Mouse (Mus musculus) liver, embryonic 14.5 days (tissue): Measurements from ENCODE around the gene Aftph. TPM values are rescaled to one million over a fixed set of nuclear protein-coding genes. Genes with fewer than 3 reads are reported as not detected.

ENCODE experiments used
- ATAC-seq: fragments of 200-750 bp; cut with Nextera tagmentation; 2 replicates; pipeline ENCODE4 v1.8.0; 2017; ENCODE audit warnings: moderate number of reproducible peaks, mild to moderate bottlenecking, moderate library complexity; ENCODE audit not compliant: insufficient read depth
- DNase-seq, 3 experiments: peaks; one replicate each; pipeline ENCODE4 v3.0.0-alpha.2; 2012 to 2013; ENCODE audit warnings: low read depth in 3 of 3, low spot score in 3 of 3
- H3K27ac ChIP-seq: fragments of 300-500 bp; sonication (generic); 2 replicates; pipeline ENCODE4 v1.5.1; 2014; ENCODE audit warnings: moderate library complexity, mild to moderate bottlenecking, control low read depth, inconsistent platforms
- H3K27me3 ChIP-seq: fragments of 300-500 bp; sonication (generic); 2 replicates; pipeline ENCODE4 v1.6.1; 2014; ENCODE audit warnings: mild to moderate bottlenecking, low read length, moderate library complexity; ENCODE audit not compliant: control insufficient read depth, insufficient read depth
- H3K36me3 ChIP-seq: fragments of 300-500 bp; sonication (generic); replicated peaks from 2 replicates; pipeline ENCODE4 v1.6.1; 2014; ENCODE audit warnings: low read depth; ENCODE audit not compliant: control insufficient read depth, insufficient read depth
- H3K4me1 ChIP-seq, 2 experiments: fragments of 200-500 bp in 1 of 2; fragments of 300-500 bp in 1 of 2; sonication (generic) in 1 of 2; replicated peaks; 2 replicates each; pipeline ENCODE4 v1.6.1; 2012 to 2014; ENCODE audit warnings: antibody characterized with exemption in 1 of 2, inconsistent platforms in 1 of 2, low read length in 1 of 2; ENCODE audit not compliant: control insufficient read depth in 2 of 2, insufficient read depth in 2 of 2
- H3K4me2 ChIP-seq: fragments of 300-500 bp; sonication (generic); 2 replicates; pipeline ENCODE4 v1.6.1; 2014; ENCODE audit warnings: low read depth, mild to moderate bottlenecking, control low read depth, moderate library complexity
- H3K4me3 ChIP-seq, 2 experiments: fragments of 200-500 bp in 1 of 2; fragments of 300-500 bp in 1 of 2; sonication (generic) in 1 of 2; 2 replicates each; pipeline ENCODE4 v1.5.1; 2012 to 2014; ENCODE audit warnings: low read depth in 2 of 2, low read length in 2 of 2, mild to moderate bottlenecking in 2 of 2, control low read depth in 1 of 2, inconsistent platforms in 1 of 2, moderate library complexity in 1 of 2; ENCODE audit not compliant: insufficient read depth in 1 of 2
- H3K9ac ChIP-seq: fragments of 300-500 bp; sonication (generic); replicated peaks from 2 replicates; pipeline ENCODE4 v1.6.1; 2014; ENCODE audit warnings: mild to moderate bottlenecking, control low read depth, moderate library complexity
- H3K9me3 ChIP-seq: fragments of 300-500 bp; sonication (generic); 2 replicates; pipeline ENCODE4 v1.6.1; 2016; ENCODE audit warnings: low read length, mixed read lengths; ENCODE audit not compliant: control insufficient read depth
- CTCF ChIP-seq: IDR thresholded peaks from 2 replicates; pipeline ENCODE4 v1.5.1; 2016; ENCODE audit warnings: antibody characterized with exemption, low read depth, control low read depth
- EP300 ChIP-seq: IDR thresholded peaks from 2 replicates; pipeline ENCODE4 v1.6.1; 2016; ENCODE audit warnings: antibody characterized with exemption, low read depth
- WGBS: fragments of 180-500 bp; shearing (Covaris S2); extraction: QIAGEN DNeasy Blood & Tissue Kit; methylation state at CpG from one replicate; pipeline ENCODE4 v1.1.7; 2014; ENCODE audit not compliant: insufficient replicate concordance; 5-methylcytosine and 5-hydroxymethylcytosine counted together
- polyA plus RNA-seq, 2 experiments: library from polyadenylated mRNA; depleted of rRNA in 1 of 2; stranded (reverse) in 1 of 2; unstranded in 1 of 2; fragments of >200 nt; fragmentation: Nextera tagmentation in 1 of 2; extraction: Ambion mirVana in 1 of 2; gene quantifications; 2 replicates each; pipeline versions ENCODE4 v1.2.1 to v1.2.3; 2012 to 2014

Aftph gene
- polyA plus RNA-seq, 2 experiments: 10.4 to 17.2 TPM

DNA sequence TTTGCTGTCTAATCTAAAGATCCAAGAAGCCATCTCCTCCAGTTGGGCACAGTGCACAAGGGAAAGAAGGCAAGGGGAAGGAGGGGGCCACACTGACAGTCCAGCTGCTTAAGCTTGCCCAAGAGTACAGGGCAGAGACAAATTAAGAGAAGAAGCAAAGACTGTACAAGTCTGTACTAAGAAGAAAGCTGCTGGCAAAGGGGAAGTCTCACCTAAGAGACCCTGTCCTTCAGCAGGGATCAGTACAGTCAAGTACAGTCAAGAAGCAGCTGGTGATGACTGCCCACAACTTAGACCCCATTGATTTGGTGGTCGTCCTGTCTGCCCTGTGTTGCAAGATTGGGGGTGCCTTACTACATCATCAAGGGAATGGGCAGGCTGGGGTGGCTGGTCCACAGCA lies 12.0 kb downstream of the Aftph start:
- no peak overlapping the region for H3K9ac ChIP-seq
- no peaks in the 10 kb centered on the region for H3K27me3 ChIP-seq
- 0 out of 4 replicates have a peak, but pooled peaks cover 0 to 2% of the 10 kb centered on the region in 2 experiments for H3K4me1 ChIP-seq
- no peak overlapping the region for H3K4me2 ChIP-seq
- WGBS: 65% methylated on average over 1 of the region's 1 CpGs
- ATAC-seq (no peak), DNase-seq (no peak)
- no peak overlapping the region for H3K27ac ChIP-seq
- H3K9me3 ChIP-seq: no peaks in the 10 kb centered on the region
- peaks cover 5% of the 10 kb centered on the region for H3K36me3 ChIP-seq
- TF ChIP-seq EP300 (no peak), CTCF (no peak)
- H3K4me3 ChIP-seq: no peak overlapping the region

DNA sequence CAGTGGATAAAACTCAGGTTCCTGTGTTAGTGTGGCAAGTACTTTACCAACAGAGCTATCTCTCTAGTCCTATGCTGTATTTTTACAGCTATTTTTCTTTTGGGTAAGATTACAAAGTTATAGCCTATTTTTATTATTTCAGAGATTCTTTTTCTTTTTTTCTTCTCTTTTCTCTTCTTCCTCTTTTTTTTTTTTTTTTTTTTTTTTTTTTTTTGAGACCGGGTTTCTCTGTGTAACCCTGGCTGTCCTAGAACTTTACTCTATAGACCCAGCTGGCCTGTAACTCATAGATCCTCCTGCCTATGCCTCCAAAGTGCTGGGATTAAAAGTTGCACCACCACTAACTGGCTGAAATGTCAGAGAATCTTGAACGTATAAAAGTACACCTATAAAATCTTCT lies 13.3 kb downstream of the Aftph start:
- Histone ChIP-seq H3K27me3 (no peaks in the 10 kb centered on the region), H3K27ac (no peak overlapping the region), H3K4me1 (0 out of 4 replicates have a peak, but pooled peaks cover 0 to 2% of the 10 kb centered on the region in 2 experiments), H3K9me3 (no peaks in the 10 kb centered on the region), H3K4me2 (no peak overlapping the region), H3K36me3 (peaks cover 5% of the 10 kb centered on the region), H3K4me3 (no peak overlapping the region), H3K9ac (no peak overlapping the region)
- no peak for ATAC-seq
- 56% methylated on average over 2 of the region's 2 CpGs for WGBS
- TF ChIP-seq EP300: no peak
- no peak for DNase-seq

DNA sequence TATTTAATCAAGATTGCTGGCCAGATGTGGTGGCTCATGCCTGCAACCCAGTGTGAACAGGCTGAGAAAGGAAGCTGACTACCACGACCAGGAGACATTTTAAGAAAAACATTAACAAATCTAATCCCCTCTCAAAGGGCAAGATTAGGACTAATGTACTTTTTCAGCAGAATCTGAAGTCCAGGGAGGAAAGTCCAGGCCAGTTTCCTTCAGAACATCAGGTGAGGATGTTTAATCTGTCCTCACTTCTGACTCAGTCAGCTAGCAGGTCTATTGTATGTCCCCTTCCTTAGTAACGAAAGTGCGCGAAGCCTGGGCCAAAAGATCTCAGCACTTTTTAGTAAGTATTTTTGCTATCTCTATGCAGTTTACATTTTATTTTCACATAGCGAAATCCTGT lies 17.8 kb downstream of the Aftph start:
- no peak for TF ChIP-seq EP300
- TF ChIP-seq CTCF: no peak
- DNase-seq (no peak), ATAC-seq (no peak)
- H3K4me1 ChIP-seq: no peaks in the 10 kb centered on the region
- H3K36me3 ChIP-seq: peaks cover 7% of the 10 kb centered on the region
- H3K9me3 ChIP-seq: no peaks in the 10 kb centered on the region
- H3K9ac ChIP-seq: no peak overlapping the region
- WGBS: 79% methylated on average over 5 of the region's 5 CpGs
- H3K27me3 ChIP-seq: no peaks in the 10 kb centered on the region
- no peak overlapping the region for H3K4me2 ChIP-seq
- no peak overlapping the region for H3K4me3 ChIP-seq
- no peak overlapping the region for H3K27ac ChIP-seq

DNA sequence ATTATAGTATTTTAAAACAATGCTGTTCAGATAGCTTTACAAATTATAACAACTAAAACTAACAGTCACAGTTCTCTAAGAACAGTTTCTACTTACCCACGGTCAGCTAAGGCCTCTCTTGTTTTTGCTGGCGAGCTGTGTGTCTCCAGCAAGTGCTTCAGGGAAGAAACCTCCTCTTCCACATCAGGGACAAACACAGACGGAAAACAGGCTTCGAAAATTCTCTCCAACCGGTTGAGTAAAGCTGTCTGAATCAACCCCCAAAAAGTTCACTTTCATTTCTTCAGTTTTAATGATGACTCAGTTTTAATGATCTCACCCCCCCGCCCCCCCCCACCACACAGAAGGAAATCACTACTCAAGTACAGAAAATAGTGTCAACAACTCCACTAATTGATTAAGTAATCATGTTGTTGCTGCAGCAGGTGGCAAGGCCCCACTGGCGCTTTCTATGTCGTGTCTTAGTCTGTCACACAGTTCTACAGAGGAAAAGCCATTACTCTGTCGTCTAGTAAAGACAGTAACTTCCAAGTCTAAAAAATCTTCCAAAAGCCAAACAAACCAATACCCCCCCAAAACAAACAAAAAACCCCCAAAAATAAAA lies 29.2 kb downstream of the Aftph start:
- WGBS: 76% methylated on average over 9 of the region's 9 CpGs
- no peak for DNase-seq
- no peak overlapping the region for H3K4me2 ChIP-seq
- TF ChIP-seq EP300 (no peak), CTCF (no peak)
- no peaks in the 10 kb centered on the region for H3K9me3 ChIP-seq
- ATAC-seq: no peak
- no peaks in the 10 kb centered on the region for H3K27me3 ChIP-seq
- H3K27ac ChIP-seq: no peak overlapping the region
- H3K4me3 ChIP-seq: no peak overlapping the region
- no peak overlapping the region for H3K9ac ChIP-seq
- no peaks in the 10 kb centered on the region for H3K4me1 ChIP-seq
- no peaks in the 10 kb centered on the region; the same call in 1 of the 2 replicates for H3K36me3 ChIP-seq

DNA sequence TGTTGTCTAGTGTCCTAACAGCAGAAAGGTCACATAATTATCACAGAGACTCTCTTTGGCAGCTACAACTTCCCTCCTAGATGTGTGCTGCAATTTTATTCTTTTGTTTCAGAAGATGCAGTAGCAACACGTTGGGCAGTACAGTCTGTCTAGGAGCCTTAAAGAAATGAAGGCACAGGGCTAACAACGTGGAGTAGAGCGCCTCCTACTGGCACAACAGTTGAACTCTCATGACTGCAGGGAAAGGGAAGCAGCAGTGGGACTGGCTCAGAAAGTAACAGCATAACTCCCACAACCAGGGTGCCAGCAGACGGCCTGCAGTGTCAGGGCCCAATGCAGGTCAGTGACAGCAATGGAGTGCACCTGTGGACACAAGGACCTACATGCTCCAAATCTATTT lies 50.4 kb downstream of the Aftph start:
- TF ChIP-seq EP300 (no peak), CTCF (peak; percentile 91)
- Histone ChIP-seq H3K4me1 (no peaks in the 10 kb centered on the region), H3K27ac (no peak overlapping the region), H3K36me3 (no peaks in the 10 kb centered on the region; the same call in 1 of the 2 replicates), H3K4me2 (no peak overlapping the region), H3K4me3 (no peak overlapping the region), H3K9ac (no peak overlapping the region), H3K9me3 (no peaks in the 10 kb centered on the region), H3K27me3 (no peaks in the 10 kb centered on the region)
- WGBS: 16% methylated on average over 4 of the region's 4 CpGs
- ATAC-seq (no peak), DNase-seq (peak; percentile 45 to 52 (median 45))
